Mouse (Mus musculus) liver, embryonic 14.5 days (tissue): ENCODE measurements around the gene 4930486L24Rik. TPM values are rescaled to one million over a fixed set of nuclear protein-coding genes. Genes with fewer than 3 reads are reported as not detected.

Experiments used
- ATAC-seq: fragments of 200-750 bp; cut with Nextera tagmentation; 2 replicates; pipeline ENCODE4 v1.8.0; 2017; ENCODE audit warnings: moderate number of reproducible peaks, mild to moderate bottlenecking, moderate library complexity; ENCODE audit not compliant: insufficient read depth
- DNase-seq, 3 experiments: peaks; one replicate each; pipeline ENCODE4 v3.0.0-alpha.2; 2012 to 2013; ENCODE audit warnings: low read depth in 3 of 3, low spot score in 3 of 3
- H3K27ac ChIP-seq: fragments of 300-500 bp; sonication (generic); 2 replicates; pipeline ENCODE4 v1.5.1; 2014; ENCODE audit warnings: moderate library complexity, mild to moderate bottlenecking, control low read depth, inconsistent platforms
- H3K27me3 ChIP-seq: fragments of 300-500 bp; sonication (generic); 2 replicates; pipeline ENCODE4 v1.6.1; 2014; ENCODE audit warnings: mild to moderate bottlenecking, low read length, moderate library complexity; ENCODE audit not compliant: control insufficient read depth, insufficient read depth
- H3K36me3 ChIP-seq: fragments of 300-500 bp; sonication (generic); replicated peaks from 2 replicates; pipeline ENCODE4 v1.6.1; 2014; ENCODE audit warnings: low read depth; ENCODE audit not compliant: control insufficient read depth, insufficient read depth
- H3K4me1 ChIP-seq, 2 experiments: fragments of 200-500 bp in 1 of 2; fragments of 300-500 bp in 1 of 2; sonication (generic) in 1 of 2; replicated peaks; 2 replicates each; pipeline ENCODE4 v1.6.1; 2012 to 2014; ENCODE audit warnings: antibody characterized with exemption in 1 of 2, inconsistent platforms in 1 of 2, low read length in 1 of 2; ENCODE audit not compliant: control insufficient read depth in 2 of 2, insufficient read depth in 2 of 2
- H3K4me2 ChIP-seq: fragments of 300-500 bp; sonication (generic); 2 replicates; pipeline ENCODE4 v1.6.1; 2014; ENCODE audit warnings: low read depth, mild to moderate bottlenecking, control low read depth, moderate library complexity
- H3K4me3 ChIP-seq, 2 experiments: fragments of 200-500 bp in 1 of 2; fragments of 300-500 bp in 1 of 2; sonication (generic) in 1 of 2; 2 replicates each; pipeline ENCODE4 v1.5.1; 2012 to 2014; ENCODE audit warnings: low read depth in 2 of 2, low read length in 2 of 2, mild to moderate bottlenecking in 2 of 2, control low read depth in 1 of 2, inconsistent platforms in 1 of 2, moderate library complexity in 1 of 2; ENCODE audit not compliant: insufficient read depth in 1 of 2
- H3K9ac ChIP-seq: fragments of 300-500 bp; sonication (generic); replicated peaks from 2 replicates; pipeline ENCODE4 v1.6.1; 2014; ENCODE audit warnings: mild to moderate bottlenecking, control low read depth, moderate library complexity
- H3K9me3 ChIP-seq: fragments of 300-500 bp; sonication (generic); 2 replicates; pipeline ENCODE4 v1.6.1; 2016; ENCODE audit warnings: low read length, mixed read lengths; ENCODE audit not compliant: control insufficient read depth
- CTCF ChIP-seq: IDR thresholded peaks from 2 replicates; pipeline ENCODE4 v1.5.1; 2016; ENCODE audit warnings: antibody characterized with exemption, low read depth, control low read depth
- EP300 ChIP-seq: IDR thresholded peaks from 2 replicates; pipeline ENCODE4 v1.6.1; 2016; ENCODE audit warnings: antibody characterized with exemption, low read depth
- WGBS: fragments of 180-500 bp; shearing (Covaris S2); extraction: QIAGEN DNeasy Blood & Tissue Kit; methylation state at CpG from one replicate; pipeline ENCODE4 v1.1.7; 2014; ENCODE audit not compliant: insufficient replicate concordance; 5-methylcytosine and 5-hydroxymethylcytosine counted together
- polyA plus RNA-seq, 2 experiments: library from polyadenylated mRNA; depleted of rRNA in 1 of 2; stranded (reverse) in 1 of 2; unstranded in 1 of 2; fragments of >200 nt; fragmentation: Nextera tagmentation in 1 of 2; extraction: Ambion mirVana in 1 of 2; gene quantifications; 2 replicates each; pipeline versions ENCODE4 v1.2.1 to v1.2.3; 2012 to 2014

The 4930486L24Rik gene
- polyA plus RNA-seq, 2 experiments, result 0.06 TPM

DNA sequence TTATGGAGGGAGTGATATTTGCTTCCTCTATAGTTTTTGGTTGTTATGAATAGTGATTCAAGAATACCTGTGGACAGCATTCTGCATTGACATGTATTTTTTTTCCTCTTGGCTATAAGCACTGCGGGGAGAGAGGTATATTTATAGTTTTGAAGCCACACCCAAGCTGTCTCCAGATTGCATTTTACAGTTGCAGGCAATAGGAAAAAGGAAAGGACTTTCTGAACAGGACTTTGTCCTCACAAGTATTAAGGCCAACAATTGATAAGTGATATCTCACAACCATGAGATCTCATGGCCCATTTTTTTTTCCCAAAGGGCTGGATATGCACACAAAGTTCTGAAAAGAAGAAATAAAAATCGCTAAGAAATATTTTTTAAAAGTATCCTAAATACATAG lies 54.6 kb downstream of the 4930486L24Rik start:
- H3K4me2 ChIP-seq, result no peak overlapping the region
- H3K36me3 ChIP-seq, result no peaks in the 10 kb centered on the region
- no peaks in the 10 kb centered on the region for H3K27me3 ChIP-seq
- H3K9me3 ChIP-seq, result no peaks in the 10 kb centered on the region
- ATAC-seq (no peak), DNase-seq (no peak)
- no peaks in the 10 kb centered on the region for H3K4me1 ChIP-seq
- H3K27ac ChIP-seq, result no peak overlapping the region
- no peak for TF ChIP-seq CTCF
- TF ChIP-seq EP300, result no peak
- no peak overlapping the region for H3K4me3 ChIP-seq
- 31% methylated on average over 2 of the region's 2 CpGs for WGBS
- H3K9ac ChIP-seq, result no peak overlapping the region

DNA sequence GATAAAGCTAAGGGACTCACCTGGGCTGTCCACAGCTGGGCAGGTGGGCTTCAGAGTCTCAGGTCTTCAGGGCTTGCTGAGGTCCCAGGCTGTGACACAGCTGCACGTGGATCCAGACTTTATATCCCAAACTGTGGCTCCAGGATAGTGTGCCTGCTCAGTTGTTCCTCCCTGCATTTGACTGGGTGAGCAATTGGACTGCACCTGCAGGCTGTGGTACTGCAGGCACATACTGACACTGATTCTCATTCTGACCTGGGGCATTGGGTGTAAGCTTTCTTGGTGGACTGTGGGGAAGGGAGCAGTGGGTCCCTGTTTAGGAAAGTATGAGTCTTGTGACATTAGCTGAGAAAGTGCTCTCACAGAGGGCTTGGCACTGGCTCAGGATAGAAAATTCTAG lies 61.5 kb downstream of the 4930486L24Rik start, which contains the start of gene Ctsll3:
Gene Ctsll3, minus strand, starts transcription at position 101 of the 400 bp plus-strand sequence.
- no peak for TF ChIP-seq EP300
- TF ChIP-seq CTCF, result no peak
- H3K4me1 ChIP-seq, result no peaks in the 10 kb centered on the region
- no peaks in the 10 kb centered on the region for H3K36me3 ChIP-seq
- H3K27me3 ChIP-seq, result no peaks in the 10 kb centered on the region
- ATAC-seq, result no peak
- DNase-seq, result no peak
- no peak within 1 kb of the TSS for H3K9ac ChIP-seq
- no peak within 1 kb of the TSS for H3K4me2 ChIP-seq
- 46% methylated on average over 1 of the region's 1 CpGs for WGBS
- no peak within 1 kb of the TSS for H3K27ac ChIP-seq
- no peaks in the 10 kb centered on the region for H3K9me3 ChIP-seq
- H3K4me3 ChIP-seq, result no peak within 1 kb of the TSS

Other genes starting within 250 kb of the 4930486L24Rik start
- not detected in 2 replicates for gene BC051665, start 78.1 kb downstream of the 4930486L24Rik start, polyA plus RNA-seq (2012; rRNA removed)
- gene BC051665, start 78.1 kb downstream of the 4930486L24Rik start, polyA plus RNA-seq (2014; fragmentation: Nextera tagmentation; extraction: Ambion mirVana), result not detected in 2 replicates
- gene Ctsll3, start 61.6 kb downstream of the 4930486L24Rik start, polyA plus RNA-seq (2012; rRNA removed), result not detected in 2 replicates
- gene Ctsll3, start 61.6 kb downstream of the 4930486L24Rik start, polyA plus RNA-seq (2014; fragmentation: Nextera tagmentation; extraction: Ambion mirVana), result not detected in 2 replicates
- 0.11 and 0.23 TPM in 2 replicates for gene Gm49392, start 32.4 kb upstream of the 4930486L24Rik start, polyA plus RNA-seq (2012; rRNA removed)
- gene Gm49392, start 32.4 kb upstream of the 4930486L24Rik start, polyA plus RNA-seq (2014; fragmentation: Nextera tagmentation; extraction: Ambion mirVana), result not detected in 2 replicates
- 3.3 and 4.9 TPM in 2 replicates for gene Ctla2b, start 33.0 kb upstream of the 4930486L24Rik start, polyA plus RNA-seq (2012; rRNA removed)
- 7.8 and 8.1 TPM in 2 replicates for gene Ctla2b, start 33.0 kb upstream of the 4930486L24Rik start, polyA plus RNA-seq (2014; fragmentation: Nextera tagmentation; extraction: Ambion mirVana)
- gene Tpbpb, start 40.4 kb upstream of the 4930486L24Rik start, polyA plus RNA-seq (2012; rRNA removed), result not detected in 2 replicates
- not detected in 2 replicates for gene Tpbpb, start 40.4 kb upstream of the 4930486L24Rik start, polyA plus RNA-seq (2014; fragmentation: Nextera tagmentation; extraction: Ambion mirVana)
- gene Gm49393, start 71.1 kb upstream of the 4930486L24Rik start, polyA plus RNA-seq (2012; rRNA removed), result not detected in 2 replicates
- gene Gm49393, start 71.1 kb upstream of the 4930486L24Rik start, polyA plus RNA-seq (2014; fragmentation: Nextera tagmentation; extraction: Ambion mirVana), result not detected in 2 replicates
- 1.00 and 5.0 TPM in 2 replicates for gene Gm49391, start 72.1 kb upstream of the 4930486L24Rik start, polyA plus RNA-seq (2012; rRNA removed)
- gene Gm49391, start 72.1 kb upstream of the 4930486L24Rik start, polyA plus RNA-seq (2014; fragmentation: Nextera tagmentation; extraction: Ambion mirVana), result 1.8 and 2.9 TPM in 2 replicates
- gene Ctla2a, start 72.2 kb upstream of the 4930486L24Rik start, polyA plus RNA-seq (2012; rRNA removed), result 7.6 and 14.9 TPM in 2 replicates
- gene Ctla2a, start 72.2 kb upstream of the 4930486L24Rik start, polyA plus RNA-seq (2014; fragmentation: Nextera tagmentation; extraction: Ambion mirVana), result 32.3 and 36.0 TPM in 2 replicates
- gene Tpbpa, start 77.5 kb upstream of the 4930486L24Rik start, polyA plus RNA-seq (2012; rRNA removed), result 0.08 and 0.12 TPM in 2 replicates
- gene Tpbpa, start 77.5 kb upstream of the 4930486L24Rik start, polyA plus RNA-seq (2014; fragmentation: Nextera tagmentation; extraction: Ambion mirVana), result not detected in 2 replicates
- gene Ctsj, start 141.5 kb upstream of the 4930486L24Rik start, polyA plus RNA-seq (2012; rRNA removed), result 0.04 TPM in 1 of 2 replicates, not detected in the other
- not detected in 2 replicates for gene Ctsj, start 141.5 kb upstream of the 4930486L24Rik start, polyA plus RNA-seq (2014; fragmentation: Nextera tagmentation; extraction: Ambion mirVana)
- gene Ctsq, start 176.2 kb upstream of the 4930486L24Rik start, polyA plus RNA-seq (2012; rRNA removed), result not detected in 2 replicates
- gene Ctsq, start 176.2 kb upstream of the 4930486L24Rik start, polyA plus RNA-seq (2014; fragmentation: Nextera tagmentation; extraction: Ambion mirVana), result not detected in 2 replicates